Mouse (Mus musculus) MEL (cell line): Measurements from ENCODE around the gene Drg2. TPM values are rescaled to one million over a fixed set of nuclear protein-coding genes. Genes with fewer than 3 reads are reported as not detected.

Experiments used
- DNase-seq: peaks from one replicate; pipeline ENCODE4 v3.0.0; 2011; ENCODE audit warnings: low read depth, low spot score
- H3K27ac ChIP-seq: 2 replicates; pipeline ENCODE4 v1.5.1; 2012; ENCODE audit warnings: low read depth, mild to moderate bottlenecking, control low read depth, low read length, moderate library complexity; ENCODE audit not compliant: control insufficient read depth
- H3K27me3 ChIP-seq, 2 experiments: fragments of 150-350 bp in 1 of 2; sonication (generic) in 1 of 2; 2 replicates each; pipeline ENCODE4 v1.6.1; 2012; ENCODE audit warnings: low read length in 2 of 2, mild to moderate bottlenecking in 2 of 2, improper control_type of control experiment in 1 of 2, moderate library complexity in 1 of 2; ENCODE audit not compliant: insufficient read depth in 2 of 2, control insufficient read depth in 1 of 2
- H3K36me3 ChIP-seq, 2 experiments: 2 replicates each; pipeline ENCODE4 v1.6.1; 2012 to 2014; ENCODE audit warnings: low read length in 2 of 2, improper control_type of control experiment in 1 of 2, inconsistent platforms in 1 of 2, mild to moderate bottlenecking in 1 of 2; ENCODE audit not compliant: insufficient read depth in 2 of 2, control insufficient read depth in 1 of 2
- H3K4me1 ChIP-seq, 2 experiments: fragments of 150-350 bp in 1 of 2; sonication (generic) in 1 of 2; 2 replicates each; pipeline ENCODE4 v1.6.1; 2012; ENCODE audit warnings: low read length in 2 of 2, improper control_type of control experiment in 1 of 2, mild to moderate bottlenecking in 1 of 2; ENCODE audit not compliant: insufficient read depth in 2 of 2, control insufficient read depth in 1 of 2
- H3K4me3 ChIP-seq, 2 experiments: fragments of 150-350 bp in 1 of 2; sonication (generic) in 1 of 2; 2 replicates each; pipeline ENCODE4 v1.5.1; 2012; ENCODE audit warnings: low read depth in 2 of 2, low read length in 2 of 2, mild to moderate bottlenecking in 2 of 2, moderate library complexity in 2 of 2, control low read depth in 1 of 2, improper control_type of control experiment in 1 of 2; ENCODE audit not compliant: control insufficient read depth in 1 of 2, insufficient read depth in 1 of 2
- H3K79me2 ChIP-seq: 2 replicates; pipeline ENCODE4 v1.6.1; 2012; ENCODE audit warnings: mild to moderate bottlenecking, low read length, moderate library complexity; ENCODE audit not compliant: control insufficient read depth, poor library complexity, insufficient read depth
- H3K9ac ChIP-seq: 2 replicates; pipeline ENCODE4 v1.6.1; 2012; ENCODE audit warnings: low read depth, mild to moderate bottlenecking, control low read depth, low read length, moderate library complexity; ENCODE audit not compliant: control insufficient read depth, poor library complexity, severe bottlenecking
- H3K9me3 ChIP-seq: fragments of 150-350 bp; sonication (generic); replicated peaks from 2 replicates; pipeline ENCODE4 v1.6.1; 2012; ENCODE audit warnings: mild to moderate bottlenecking, low read length, improper control_type of control experiment, moderate library complexity; ENCODE audit not compliant: insufficient read depth
- BHLHE40 ChIP-seq: IDR thresholded peaks from 2 replicates; pipeline ENCODE4 v1.6.1; 2012; ENCODE audit warnings: low read depth, mild to moderate bottlenecking, inconsistent platforms, low read length, improper control_type of control experiment, borderline replicate concordance
- CHD1 ChIP-seq: IDR thresholded peaks from 2 replicates; pipeline ENCODE4 v1.6.1; 2012; ENCODE audit warnings: low read depth, mild to moderate bottlenecking, inconsistent platforms, low read length, improper control_type of control experiment
- CHD2 ChIP-seq: IDR thresholded peaks from 2 replicates; pipeline ENCODE4 v1.6.1; 2011; ENCODE audit warnings: low read length, improper control_type of control experiment
- E2F4 ChIP-seq: IDR thresholded peaks from 2 replicates; pipeline ENCODE4 v1.6.1; 2011; ENCODE audit warnings: low read depth, low read length, improper control_type of control experiment, borderline replicate concordance
- ELF1 ChIP-seq: IDR thresholded peaks from 2 replicates; pipeline ENCODE4 v1.6.1; 2014; ENCODE audit warnings: low read depth, mild to moderate bottlenecking, inconsistent platforms, low read length, improper control_type of control experiment, moderate library complexity
- EP300 ChIP-seq, 2 experiments: IDR thresholded peaks; 2 replicates each; pipeline ENCODE4 v1.6.1; 2011; ENCODE audit warnings: improper control_type of control experiment in 2 of 2, low read length in 2 of 2, low read depth in 1 of 2, mild to moderate bottlenecking in 1 of 2
- ETS1 ChIP-seq: IDR thresholded peaks from 2 replicates; pipeline ENCODE4 v1.6.1; 2012; ENCODE audit warnings: low read depth, mild to moderate bottlenecking, inconsistent platforms, low read length, improper control_type of control experiment, moderate library complexity
- GATA1 ChIP-seq: IDR thresholded peaks from 2 replicates; pipeline ENCODE4 v1.6.1; 2011; ENCODE audit warnings: low read depth, low read length, improper control_type of control experiment
- HCFC1 ChIP-seq: IDR thresholded peaks from 2 replicates; pipeline ENCODE4 v1.6.1; 2012; ENCODE audit warnings: low read depth, mild to moderate bottlenecking, inconsistent platforms, low read length, improper control_type of control experiment, moderate library complexity
- JUND ChIP-seq: IDR thresholded peaks from 2 replicates; pipeline ENCODE4 v1.6.1; 2011; ENCODE audit warnings: low read depth, mild to moderate bottlenecking, improper control_type of control experiment, low read length
- KAT2A ChIP-seq: conservative IDR thresholded peaks from 2 replicates; pipeline ENCODE4 v1.6.1; 2012; ENCODE audit warnings: low read depth, low read length, improper control_type of control experiment, inconsistent platforms
- MAFK ChIP-seq: IDR thresholded peaks from 2 replicates; pipeline ENCODE4 v1.6.1; 2011; ENCODE audit warnings: low read depth, mild to moderate bottlenecking, low read length, improper control_type of control experiment, borderline replicate concordance
- MAZ ChIP-seq: IDR thresholded peaks from 2 replicates; pipeline ENCODE4 v1.6.1; 2012; ENCODE audit warnings: low read depth, mild to moderate bottlenecking, inconsistent platforms, low read length, improper control_type of control experiment
- MYC ChIP-seq: IDR thresholded peaks from 2 replicates; pipeline ENCODE4 v1.6.1; 2011; ENCODE audit warnings: low read depth, mild to moderate bottlenecking, low read length, improper control_type of control experiment, moderate library complexity
- NELFE ChIP-seq: IDR thresholded peaks from 2 replicates; pipeline ENCODE4 v1.6.1; 2011; ENCODE audit warnings: low read depth, low read length, improper control_type of control experiment
- NRF1 ChIP-seq: IDR thresholded peaks from 2 replicates; pipeline ENCODE4 v1.6.1; 2014; ENCODE audit warnings: low read depth, mild to moderate bottlenecking, inconsistent platforms, low read length, improper control_type of control experiment, moderate library complexity; ENCODE audit not compliant: poor library complexity, insufficient read depth, severe bottlenecking
- POLR2AphosphoS2 ChIP-seq: IDR thresholded peaks from 2 replicates; pipeline ENCODE4 v1.6.1; 2011; ENCODE audit warnings: low read length, improper control_type of control experiment
- POLR2AphosphoS5 ChIP-seq: IDR thresholded peaks from 2 replicates; pipeline ENCODE4 v1.6.1; 2012; ENCODE audit warnings: low read depth, borderline replicate concordance, mild to moderate bottlenecking, inconsistent platforms, low read length, moderate library complexity, mixed read lengths
- RAD21 ChIP-seq: IDR thresholded peaks from 2 replicates; pipeline ENCODE4 v1.6.1; 2011; ENCODE audit warnings: mild to moderate bottlenecking, low read depth, low read length, improper control_type of control experiment
- RCOR1 ChIP-seq: IDR thresholded peaks from 2 replicates; pipeline ENCODE4 v1.6.1; 2012; ENCODE audit warnings: low read depth, mild to moderate bottlenecking, inconsistent platforms, low read length, improper control_type of control experiment
- TAL1 ChIP-seq: IDR thresholded peaks from 2 replicates; pipeline ENCODE4 v1.6.1; 2012; ENCODE audit warnings: mild to moderate bottlenecking, inconsistent platforms, low read length, moderate library complexity, mixed read lengths
- TBP ChIP-seq: IDR thresholded peaks from 2 replicates; pipeline ENCODE4 v1.8.0; 2011; ENCODE audit warnings: low read depth, low read length, improper control_type of control experiment
- USF1 ChIP-seq: IDR thresholded peaks from 2 replicates; pipeline ENCODE4 v1.6.1; 2014; ENCODE audit warnings: low read depth, mild to moderate bottlenecking, inconsistent platforms, low read length, improper control_type of control experiment, moderate library complexity
- USF2 ChIP-seq, 2 experiments: IDR thresholded peaks; 2 replicates each; pipeline ENCODE4 v1.6.1; 2011 to 2012; ENCODE audit warnings: improper control_type of control experiment in 2 of 2, low read length in 2 of 2, borderline replicate concordance in 1 of 2, inconsistent platforms in 1 of 2, low read depth in 1 of 2, mild to moderate bottlenecking in 1 of 2; ENCODE audit not compliant: insufficient read depth in 1 of 2
- ZC3H11A ChIP-seq: IDR thresholded peaks from 2 replicates; pipeline ENCODE4 v1.6.1; 2012; ENCODE audit warnings: low read depth, mild to moderate bottlenecking, inconsistent platforms, low read length, improper control_type of control experiment
- ZMIZ1 ChIP-seq: IDR thresholded peaks from 2 replicates; pipeline ENCODE4 v1.6.1; 2012; ENCODE audit warnings: low read depth, mild to moderate bottlenecking, inconsistent platforms, low read length, improper control_type of control experiment, moderate library complexity
- ZNF384 ChIP-seq: IDR thresholded peaks from 2 replicates; pipeline ENCODE4 v1.6.1; 2012; ENCODE audit warnings: low read depth, mild to moderate bottlenecking, inconsistent platforms, low read length, improper control_type of control experiment
- polyA plus RNA-seq, 2 experiments: library from polyadenylated mRNA; stranded (reverse) in 1 of 2; unstranded in 1 of 2; fragments of >175 nt in 1 of 2; fragments of >200 nt in 1 of 2; gene quantifications; 2 replicates each; pipeline versions ENCODE4 v1.2.1 to v1.2.4; 2012; ENCODE audit warnings: low replicate concordance in 2 of 2, low read depth in 1 of 2; ENCODE audit not compliant: insufficient read length in 2 of 2, insufficient read depth in 1 of 2, missing spikeins in 1 of 2
- total RNA-seq: library from RNA; depleted of rRNA; stranded (reverse); fragments of 300-350 nt; gene quantifications from 2 replicates; pipeline ENCODE4 v1.2.3, GENCODE M21; 2012

Drg2 gene
- total and polyA plus RNA-seq, 3 experiments = 121 to 214 (median 133) TPM

DNA sequence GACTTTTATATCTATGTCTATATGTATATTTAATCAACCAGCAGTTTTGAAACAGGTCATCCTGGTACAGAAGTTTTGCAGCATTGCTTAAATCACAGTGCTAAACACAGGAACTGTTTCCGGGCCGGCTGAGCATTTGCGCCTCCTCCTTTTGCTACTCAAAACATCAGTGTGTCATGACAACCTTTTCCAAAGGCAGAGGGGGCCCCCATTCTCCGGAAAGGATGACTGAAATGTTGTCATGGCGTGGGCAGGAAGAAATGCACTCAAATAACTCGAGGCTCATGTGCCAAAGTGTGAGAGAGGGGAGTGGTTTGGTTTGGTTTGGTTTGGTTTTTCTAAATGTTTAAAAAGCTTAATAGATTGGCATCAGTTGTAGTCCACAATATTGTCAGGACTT is 11.5 kb upstream of the Drg2 start:
- Histone ChIP-seq H3K4me3 (no peak overlapping the region), H3K9me3 (no peaks in the 10 kb centered on the region), H3K36me3 (peaks cover 0 to 11% of the 10 kb centered on the region in 2 experiments; a peak in 2 of 4 replicates), H3K4me1 (no peaks in the 10 kb centered on the region), H3K9ac (no peak overlapping the region), H3K27me3 (no peaks in the 10 kb centered on the region), H3K79me2 (no peaks in the 10 kb centered on the region), H3K27ac (no peak overlapping the region)
- no peak for DNase-seq
- no peak for TF ChIP-seq MAFK
- no peak for TF ChIP-seq ZMIZ1
- TF ChIP-seq ELF1 = no peak
- no peak for TF ChIP-seq POLR2AphosphoS2
- TF ChIP-seq ZNF384 = no peak
- TF ChIP-seq EP300 (IDR thresholded peaks at IDR 0.05; ENCODE audit: low read depth in 1 of 2, low read length in 2 of 2) = no peak
- TF ChIP-seq CHD2 = no peak
- TF ChIP-seq JUND = no peak
- no peak for TF ChIP-seq TBP
- no peak for TF ChIP-seq ETS1
- no peak for TF ChIP-seq CHD1
- TF ChIP-seq RCOR1 = no peak

DNA sequence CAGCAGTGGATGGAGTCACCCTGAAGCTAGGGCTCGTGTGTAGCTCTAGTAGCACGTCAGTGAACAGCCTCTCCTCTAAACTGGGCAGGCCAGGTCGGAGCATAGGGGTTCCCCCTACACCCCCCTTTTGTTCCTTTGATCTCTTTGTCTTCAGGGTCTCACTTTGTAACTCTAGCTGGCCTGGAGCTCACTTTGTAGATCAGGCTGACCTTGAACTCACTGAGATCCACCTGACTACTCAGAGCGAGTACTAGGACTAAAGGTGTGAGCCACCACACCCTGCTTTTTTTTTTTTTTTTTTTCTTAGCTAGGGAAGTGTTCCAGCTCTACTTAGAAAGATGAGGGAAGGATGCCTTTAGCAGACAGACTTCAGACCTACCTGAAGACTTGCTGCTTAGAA is 10.4 kb upstream of the Drg2 start:
- Histone ChIP-seq H3K79me2 (no peaks in the 10 kb centered on the region), H3K27ac (no peak overlapping the region), H3K4me3 (no peak overlapping the region), H3K36me3 (peaks cover 0 to 8% of the 10 kb centered on the region in 2 experiments; a peak in 2 of 4 replicates), H3K27me3 (no peaks in the 10 kb centered on the region), H3K4me1 (no peaks in the 10 kb centered on the region), H3K9me3 (no peaks in the 10 kb centered on the region), H3K9ac (no peak overlapping the region)
- TF ChIP-seq TAL1 (no peak), USF2 (IDR thresholded peaks at IDR 0.05; ENCODE audit: borderline replicate concordance in 1 of 2, insufficient read depth in 1 of 2, low read depth in 1 of 2, low read length in 2 of 2) (no peak), ZC3H11A (no peak), RCOR1 (no peak), NELFE (no peak), ETS1 (no peak), HCFC1 (no peak), RAD21 (no peak), GATA1 (no peak), MYC (no peak), POLR2AphosphoS5 (no peak), BHLHE40 (no peak), KAT2A (no peak), NRF1 (no peak), USF1 (no peak), E2F4 (no peak), ZNF384 (no peak), MAZ (no peak)
- no peak for DNase-seq
